Mouse (Mus musculus): ENCODE measurements at regions not wholly inside any gene's neighbourhood (a gene's known extent, or its start where the extent isn't known, plus 50 kb on each side); places are given as distances from the start of the nearest gene placed in this dataset.

DNA sequence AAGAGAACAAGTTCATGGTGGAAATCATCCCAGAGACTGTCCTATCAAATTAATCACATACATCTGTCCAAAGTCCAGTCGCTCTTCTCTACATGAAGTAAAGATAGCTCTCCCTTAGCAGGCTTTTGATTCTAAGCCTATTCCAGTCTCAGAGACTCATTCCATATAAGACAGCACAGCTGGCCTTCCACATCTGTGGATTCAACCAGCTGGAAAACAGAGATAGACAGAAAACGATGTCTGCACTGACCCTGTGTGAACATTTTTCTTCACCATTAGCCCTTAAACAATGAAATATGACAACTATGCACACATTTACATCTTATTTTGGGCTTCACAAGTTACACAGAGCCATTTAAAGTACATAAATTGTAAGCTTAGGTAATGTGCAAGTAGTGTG lies 547.6 kb downstream of the Nebl start:
- H3K4me1 ChIP-seq (ENCODE audit: control insufficient read depth, insufficient read depth, low read length), result no peaks in the 10 kb centered on the region
- no peak overlapping the region for H3K4me3 ChIP-seq (ENCODE audit: insufficient read depth, low read length)
- no peak overlapping the region for H3K27ac ChIP-seq (ENCODE audit: insufficient read depth, low read depth, low read length)
- TF ChIP-seq POLR2A (IDR thresholded peaks at IDR 0.05; ENCODE audit: borderline replicate concordance, low read depth, low read length), result no peak
- no peak for TF ChIP-seq CTCF (IDR thresholded peaks at IDR 0.05; ENCODE audit: low read depth, low read length)

DNA sequence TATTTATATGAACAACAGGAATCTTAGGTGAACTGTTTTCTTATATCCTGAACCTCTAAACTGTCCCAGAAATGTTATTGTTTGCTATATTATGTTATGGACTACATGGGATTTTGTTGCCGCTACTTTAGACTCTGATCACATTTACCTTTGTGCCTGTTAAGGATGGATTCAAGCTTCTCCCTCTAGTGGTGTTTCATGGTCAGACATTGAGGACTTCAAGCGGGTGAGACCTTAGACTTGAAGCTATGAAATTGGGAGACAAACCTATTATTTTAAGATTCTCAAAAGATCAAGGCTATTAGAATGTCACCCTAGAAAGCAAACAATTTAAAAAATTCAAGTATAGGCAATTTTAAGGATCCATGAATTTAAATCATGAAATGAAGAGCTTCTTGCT lies 549.7 kb downstream of the Nebl start:
- H3K4me1 ChIP-seq (ENCODE audit: control insufficient read depth, insufficient read depth, low read length), result no peaks in the 10 kb centered on the region

DNA sequence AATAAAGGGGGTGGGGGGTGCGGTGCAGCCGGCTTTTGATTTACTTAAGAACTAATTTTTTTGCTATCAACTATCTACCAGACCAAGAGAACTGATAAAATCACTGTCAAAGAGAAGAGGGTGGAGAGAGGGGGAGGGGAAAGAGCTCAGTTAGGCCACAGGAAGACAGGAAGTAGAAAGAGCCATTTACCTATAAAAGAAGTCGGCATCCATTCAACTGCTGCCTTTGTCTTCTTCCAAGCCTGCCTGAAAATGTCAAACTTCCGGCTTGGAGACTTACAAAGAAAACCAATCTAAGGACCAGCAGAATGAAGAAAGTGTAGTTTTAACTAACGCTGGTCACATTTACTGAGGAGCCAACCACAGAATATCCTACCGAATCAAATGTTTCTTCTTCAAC lies 562.4 kb downstream of the Nebl start:
- no peak overlapping the region for H3K27ac ChIP-seq (ENCODE audit: insufficient read depth, low read depth, low read length)
- H3K4me3 ChIP-seq (ENCODE audit: insufficient read depth, low read length), result no peak overlapping the region
- H3K4me1 ChIP-seq (ENCODE audit: control insufficient read depth, insufficient read depth, low read length), result no peaks in the 10 kb centered on the region
- no peak for TF ChIP-seq POLR2A (IDR thresholded peaks at IDR 0.05; ENCODE audit: borderline replicate concordance, low read depth, low read length)
- TF ChIP-seq CTCF (IDR thresholded peaks at IDR 0.05; ENCODE audit: low read depth, low read length), result no peak

More for the DNA sequence above, 549.7 kb downstream of the Nebl start:
- no peak for TF ChIP-seq POLR2A (IDR thresholded peaks at IDR 0.05; ENCODE audit: borderline replicate concordance, low read depth, low read length)
- no peak for TF ChIP-seq CTCF (IDR thresholded peaks at IDR 0.05; ENCODE audit: low read depth, low read length)
- Histone ChIP-seq H3K27ac (ENCODE audit: insufficient read depth, low read depth, low read length) (no peak overlapping the region), H3K4me3 (ENCODE audit: insufficient read depth, low read length) (no peak overlapping the region)

GRCm38 (mm10) chr2:17165016-17165415 lies 566.2 kb downstream of the Nebl start:
- Histone ChIP-seq H3K27ac (ENCODE audit: insufficient read depth, low read depth, low read length) (no peak overlapping the region), H3K4me3 (ENCODE audit: insufficient read depth, low read length) (no peak overlapping the region), H3K4me1 (ENCODE audit: control insufficient read depth, insufficient read depth, low read length) (no peaks in the 10 kb centered on the region)
- TF ChIP-seq POLR2A (IDR thresholded peaks at IDR 0.05; ENCODE audit: borderline replicate concordance, low read depth, low read length), result no peak
- TF ChIP-seq CTCF (IDR thresholded peaks at IDR 0.05; ENCODE audit: low read depth, low read length), result no peak

DNA sequence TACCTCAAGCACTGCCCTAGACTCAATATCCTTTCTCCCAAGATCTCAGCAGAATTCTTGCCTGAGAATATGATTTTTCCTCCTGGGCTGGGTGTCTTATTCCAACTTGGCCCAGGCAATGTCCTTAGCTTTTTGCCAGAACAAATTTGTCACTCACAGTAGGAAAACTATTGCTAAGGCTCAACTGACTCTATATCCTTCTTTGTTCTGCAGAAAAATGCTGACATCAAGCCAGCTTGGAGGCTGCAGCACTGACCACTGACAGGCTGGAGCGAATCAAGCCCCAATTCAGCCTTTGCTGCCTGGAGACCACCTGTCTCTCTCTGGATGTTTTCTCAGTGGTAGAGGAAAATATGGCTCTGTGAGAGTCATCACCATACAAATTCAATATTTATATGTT lies 572.8 kb downstream of the Nebl start:
- no peak overlapping the region for H3K4me3 ChIP-seq (ENCODE audit: insufficient read depth, low read length)
- no peak overlapping the region for H3K27ac ChIP-seq (ENCODE audit: insufficient read depth, low read depth, low read length)
- no peak for TF ChIP-seq CTCF (IDR thresholded peaks at IDR 0.05; ENCODE audit: low read depth, low read length)
- no peak for TF ChIP-seq POLR2A (IDR thresholded peaks at IDR 0.05; ENCODE audit: borderline replicate concordance, low read depth, low read length)
- H3K4me1 ChIP-seq (ENCODE audit: control insufficient read depth, insufficient read depth, low read length), result no peaks in the 10 kb centered on the region

- TF ChIP-seq POLR2A (IDR thresholded peaks at IDR 0.05; ENCODE audit: borderline replicate concordance, low read depth, low read length) (no peak), CTCF (IDR thresholded peaks at IDR 0.05; ENCODE audit: low read depth, low read length) (no peak)
- H3K4me3 ChIP-seq (ENCODE audit: insufficient read depth, low read length), result no peak overlapping the region
- H3K4me1 ChIP-seq (ENCODE audit: control insufficient read depth, insufficient read depth, low read length), result no peaks in the 10 kb centered on the region
- H3K27ac ChIP-seq (ENCODE audit: insufficient read depth, low read depth, low read length), result no peak overlapping the region
Observed at GRCm38 (mm10) chr2:17157336-17157735, 573.9 kb downstream of the Nebl start.

- Histone ChIP-seq H3K4me1 (ENCODE audit: control insufficient read depth, insufficient read depth, low read length) (no peaks in the 10 kb centered on the region), H3K27ac (ENCODE audit: insufficient read depth, low read depth, low read length) (no peak overlapping the region), H3K4me3 (ENCODE audit: insufficient read depth, low read length) (no peak overlapping the region)
- TF ChIP-seq POLR2A (IDR thresholded peaks at IDR 0.05; ENCODE audit: borderline replicate concordance, low read depth, low read length), result no peak
- TF ChIP-seq CTCF (IDR thresholded peaks at IDR 0.05; ENCODE audit: low read depth, low read length), result no peak
Observed at GRCm38 (mm10) chr2:17155596-17155995, 575.7 kb downstream of the Nebl start.

DNA sequence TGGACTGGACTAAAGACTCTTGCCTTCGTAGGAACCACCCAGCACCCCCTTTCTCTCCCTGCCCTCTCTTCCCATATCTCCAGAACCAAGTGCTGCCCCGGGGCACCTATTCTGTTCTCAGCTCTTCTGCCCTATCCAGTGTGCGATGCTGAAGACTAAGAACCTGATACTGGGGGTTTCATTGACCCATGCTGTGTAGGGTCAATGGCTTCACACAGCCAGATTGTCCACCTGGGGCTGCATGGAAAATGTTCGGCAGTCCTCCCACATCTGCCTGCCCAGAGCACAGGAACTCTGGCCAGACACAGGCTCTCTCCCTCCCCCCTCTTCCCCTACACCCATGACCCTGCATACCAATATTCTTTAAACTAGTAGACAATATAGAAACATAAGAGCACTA lies 607.6 kb downstream of the Nebl start:
- H3K4me1 ChIP-seq (ENCODE audit: control insufficient read depth, insufficient read depth, low read length), result no peaks in the 10 kb centered on the region
- no peak overlapping the region for H3K4me3 ChIP-seq (ENCODE audit: insufficient read depth, low read length)
- TF ChIP-seq CTCF (IDR thresholded peaks at IDR 0.05; ENCODE audit: low read depth, low read length), result no peak
- TF ChIP-seq POLR2A (IDR thresholded peaks at IDR 0.05; ENCODE audit: borderline replicate concordance, low read depth, low read length), result no peak
- no peak overlapping the region for H3K27ac ChIP-seq (ENCODE audit: insufficient read depth, low read depth, low read length)

GRCm38 (mm10) chr2:17117292-17117691 lies 614.0 kb downstream of the Nebl start:
- H3K27ac ChIP-seq (ENCODE audit: insufficient read depth, low read depth, low read length), result no peak overlapping the region
- no peak for TF ChIP-seq POLR2A (IDR thresholded peaks at IDR 0.05; ENCODE audit: borderline replicate concordance, low read depth, low read length)
- TF ChIP-seq CTCF (IDR thresholded peaks at IDR 0.05; ENCODE audit: low read depth, low read length), result no peak
- no peaks in the 10 kb centered on the region for H3K4me1 ChIP-seq (ENCODE audit: control insufficient read depth, insufficient read depth, low read length)
- H3K4me3 ChIP-seq (ENCODE audit: insufficient read depth, low read length), result no peak overlapping the region

GRCm38 (mm10) chr2:17111177-17111576 lies 620.1 kb downstream of the Nebl start:
- no peak for TF ChIP-seq POLR2A (IDR thresholded peaks at IDR 0.05; ENCODE audit: borderline replicate concordance, low read depth, low read length)
- no peak for TF ChIP-seq CTCF (IDR thresholded peaks at IDR 0.05; ENCODE audit: low read depth, low read length)
- H3K4me3 ChIP-seq (ENCODE audit: insufficient read depth, low read length), result no peak overlapping the region
- H3K4me1 ChIP-seq (ENCODE audit: control insufficient read depth, insufficient read depth, low read length), result no peaks in the 10 kb centered on the region
- H3K27ac ChIP-seq (ENCODE audit: insufficient read depth, low read depth, low read length), result no peak overlapping the region

- Histone ChIP-seq H3K4me1 (ENCODE audit: control insufficient read depth, insufficient read depth, low read length) (no peaks in the 10 kb centered on the region), H3K27ac (ENCODE audit: insufficient read depth, low read depth, low read length) (no peak overlapping the region), H3K4me3 (ENCODE audit: insufficient read depth, low read length) (no peak overlapping the region)
- TF ChIP-seq CTCF (IDR thresholded peaks at IDR 0.05; ENCODE audit: low read depth, low read length) (no peak), POLR2A (IDR thresholded peaks at IDR 0.05; ENCODE audit: borderline replicate concordance, low read depth, low read length) (no peak)
Observed at GRCm38 (mm10) chr2:17101161-17101560, 630.1 kb downstream of the Nebl start.
